Mouse (Mus musculus): ENCODE measurements around the gene Gm17428.

DNA sequence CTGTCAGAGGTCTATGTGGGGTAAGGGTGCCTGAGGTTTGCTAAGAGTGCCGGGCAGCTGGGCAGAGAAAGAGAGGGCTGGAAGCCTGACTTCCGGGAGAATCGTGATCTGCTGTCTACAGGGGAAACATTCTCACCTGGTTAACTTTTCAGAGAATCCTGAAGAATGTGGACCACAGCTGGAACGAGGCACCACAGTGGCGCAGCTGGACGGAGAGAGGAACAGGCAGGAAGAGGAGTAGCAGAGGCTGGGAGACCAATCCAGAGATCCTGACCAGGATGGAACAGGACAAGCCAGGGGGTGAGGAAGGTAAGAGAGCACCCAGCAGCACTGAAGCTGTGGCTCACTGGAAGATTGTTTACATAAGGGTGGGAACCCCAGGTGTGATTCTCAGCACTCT lies 11.1 kb upstream of the Gm17428 start:
- no peak for TF ChIP-seq CTCF (IDR thresholded peaks at IDR 0.05; ENCODE audit: low read depth, low read length)
- no peak for TF ChIP-seq POLR2A (IDR thresholded peaks at IDR 0.05; ENCODE audit: insufficient read depth, low read length)
- no peak for TF ChIP-seq EP300 (IDR thresholded peaks at IDR 0.05; ENCODE audit: insufficient read depth, low read depth, low read length)

Data from ES-Bruce4 (cell line).